Mouse (Mus musculus): ENCODE measurements at regions not wholly inside any gene's neighbourhood (a gene's known extent, or its start where the extent isn't known, plus 50 kb on each side); places are given as distances from the start of the nearest gene placed in this dataset.
"Not testable (repeated sequence)": the region's sequence is repeated elsewhere in the genome, so short reads cannot be mapped to it uniquely, and the experiment has no call there.

GRCm38 (mm10) chr3:17001871-17002270, 946.3 kb upstream of the Cypt12 start:
- H3K4me3 ChIP-seq (ENCODE audit: low read depth, low read length): no peak overlapping the region
- no peaks in the 10 kb centered on the region for H3K27me3 ChIP-seq (ENCODE audit: control insufficient read depth, insufficient read depth, low read depth, low read length)
- no peak overlapping the region for H3K27ac ChIP-seq (ENCODE audit: low read length)
- H3K9me3 ChIP-seq (replicated peaks; ENCODE audit: control insufficient read depth, low read length, poor library complexity, severe bottlenecking): no peaks in the 10 kb centered on the region
- no peaks in the 10 kb centered on the region for H3K4me1 ChIP-seq (ENCODE audit: control insufficient read depth, insufficient read depth, low read length)
- ATAC-seq: no peak
- H3K4me2 ChIP-seq (ENCODE audit: low read length): no peak overlapping the region
- no peaks in the 10 kb centered on the region for H3K36me3 ChIP-seq (ENCODE audit: control insufficient read depth, insufficient read depth, low read length)
- 84% methylated on average over 2 of the region's 2 CpGs for WGBS
- no peak overlapping the region for H3K9ac ChIP-seq (ENCODE audit: low read depth, low read length)

- 61% methylated on average over 3 of the region's 3 CpGs for WGBS
- Histone ChIP-seq H3K27ac (ENCODE audit: low read length) (no peak overlapping the region), H3K9ac (ENCODE audit: low read depth, low read length) (no peak overlapping the region), H3K4me2 (ENCODE audit: low read length) (no peak overlapping the region), H3K4me3 (ENCODE audit: low read depth, low read length) (no peak overlapping the region), H3K4me1 (ENCODE audit: control insufficient read depth, insufficient read depth, low read length) (no peaks in the 10 kb centered on the region), H3K36me3 (ENCODE audit: control insufficient read depth, insufficient read depth, low read length) (no peaks in the 10 kb centered on the region), H3K27me3 (ENCODE audit: control insufficient read depth, insufficient read depth, low read depth, low read length) (no peaks in the 10 kb centered on the region), H3K9me3 (replicated peaks; ENCODE audit: control insufficient read depth, low read length, poor library complexity, severe bottlenecking) (no peaks in the 10 kb centered on the region)
- no peak for ATAC-seq
These were observed 945.1 kb upstream of the Cypt12 start for GRCm38 (mm10) chr3:17003136-17003535.

- peak overlapping the region; percentile 80 for H3K27ac ChIP-seq (ENCODE audit: low read length)
- H3K9me3 ChIP-seq (replicated peaks; ENCODE audit: control insufficient read depth, low read length, poor library complexity, severe bottlenecking): no peaks in the 10 kb centered on the region
- 52% methylated on average over 4 of the region's 4 CpGs for WGBS
- peak overlapping the region; percentile 40; the same call in 1 of the 2 replicates for H3K9ac ChIP-seq (ENCODE audit: low read depth, low read length)
- ATAC-seq: peak; percentile 86
- no peaks in the 10 kb centered on the region for H3K27me3 ChIP-seq (ENCODE audit: control insufficient read depth, insufficient read depth, low read depth, low read length)
- peaks cover 6% of the 10 kb centered on the region for H3K4me1 ChIP-seq (ENCODE audit: control insufficient read depth, insufficient read depth, low read length)
- H3K4me3 ChIP-seq (ENCODE audit: low read depth, low read length): no peak overlapping the region
- peak overlapping the region; percentile 34; the same call in 1 of the 2 replicates for H3K4me2 ChIP-seq (ENCODE audit: low read length)
- H3K36me3 ChIP-seq (ENCODE audit: control insufficient read depth, insufficient read depth, low read length): no peaks in the 10 kb centered on the region
These were observed 933.8 kb upstream of the Cypt12 start for GRCm38 (mm10) chr3:17014184-17015048.

- Histone ChIP-seq H3K9me3 (replicated peaks; ENCODE audit: control insufficient read depth, low read length, poor library complexity, severe bottlenecking) (no peaks in the 10 kb centered on the region), H3K9ac (ENCODE audit: low read depth, low read length) (no peak overlapping the region), H3K4me3 (ENCODE audit: low read depth, low read length) (no peak overlapping the region), H3K4me1 (ENCODE audit: control insufficient read depth, insufficient read depth, low read length) (no peaks in the 10 kb centered on the region), H3K36me3 (ENCODE audit: control insufficient read depth, insufficient read depth, low read length) (no peaks in the 10 kb centered on the region), H3K27ac (ENCODE audit: low read length) (no peak overlapping the region), H3K27me3 (ENCODE audit: control insufficient read depth, insufficient read depth, low read depth, low read length) (no peaks in the 10 kb centered on the region), H3K4me2 (ENCODE audit: low read length) (no peak overlapping the region)
- WGBS: 90% methylated on average over 2 of the region's 2 CpGs
- ATAC-seq: no peak
These were observed 897.4 kb upstream of the Cypt12 start for GRCm38 (mm10) chr3:17050811-17051210.

- not testable (repeated sequence) for H3K9ac ChIP-seq (ENCODE audit: low read depth, low read length); H3K4me1 ChIP-seq (ENCODE audit: control insufficient read depth, insufficient read depth, low read length); H3K9me3 ChIP-seq (replicated peaks; ENCODE audit: control insufficient read depth, low read length, poor library complexity, severe bottlenecking); H3K4me2 ChIP-seq (ENCODE audit: low read length); ATAC-seq; H3K27me3 ChIP-seq (ENCODE audit: control insufficient read depth, insufficient read depth, low read depth, low read length); H3K27ac ChIP-seq (ENCODE audit: low read length); H3K36me3 ChIP-seq (ENCODE audit: control insufficient read depth, insufficient read depth, low read length); H3K4me3 ChIP-seq (ENCODE audit: low read depth, low read length)
- 75% methylated on average over 3 of the region's 4 CpGs for WGBS
These were observed 889.8 kb upstream of the Cypt12 start for GRCm38 (mm10) chr3:17058381-17058780.

- H3K9ac ChIP-seq (ENCODE audit: low read depth, low read length); H3K4me2 ChIP-seq (ENCODE audit: low read length); H3K4me1 ChIP-seq (ENCODE audit: control insufficient read depth, insufficient read depth, low read length); H3K27ac ChIP-seq (ENCODE audit: low read length); ATAC-seq; H3K9me3 ChIP-seq (replicated peaks; ENCODE audit: control insufficient read depth, low read length, poor library complexity, severe bottlenecking); H3K4me3 ChIP-seq (ENCODE audit: low read depth, low read length); H3K27me3 ChIP-seq (ENCODE audit: control insufficient read depth, insufficient read depth, low read depth, low read length); H3K36me3 ChIP-seq (ENCODE audit: control insufficient read depth, insufficient read depth, low read length): not testable (repeated sequence)
These were observed 841.9 kb upstream of the Cypt12 start for GRCm38 (mm10) chr3:17106261-17106660.
